Mouse (Mus musculus) left cerebral cortex, adult 9 months (tissue): ENCODE results near the gene Klhl2.

Experiments
- DNase-seq, 2 experiments: peaks; one replicate each; pipeline ENCODE4 v3.0.0; 2022; ENCODE audit warnings: low spot score in 2 of 2

Gene Klhl2

DNA sequence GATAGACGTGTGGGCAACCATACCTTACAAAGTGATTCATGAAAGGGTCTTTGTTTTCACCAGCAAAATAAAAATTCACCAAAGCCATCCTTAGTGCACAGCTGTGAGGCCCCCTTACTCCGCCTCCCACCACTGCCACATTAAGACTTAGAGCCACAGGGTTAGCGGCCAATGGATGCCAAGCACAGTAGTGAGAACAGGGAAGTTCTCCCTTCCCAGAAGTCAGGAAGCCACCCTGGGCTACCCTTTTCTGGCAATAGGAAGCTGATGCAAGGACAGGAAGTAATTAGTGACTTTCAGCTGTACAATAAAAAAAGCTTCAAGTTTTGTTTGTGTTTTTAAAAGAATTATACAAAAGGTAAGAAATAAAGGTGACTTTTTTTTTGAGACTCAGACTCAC lies 18.2 kb downstream of the Klhl2 start:
- no peak for DNase-seq

- DNase-seq: no peak
These were observed 19.9 kb downstream of the Klhl2 start for GRCm38 (mm10) chr8:64829921-64830320.

DNA sequence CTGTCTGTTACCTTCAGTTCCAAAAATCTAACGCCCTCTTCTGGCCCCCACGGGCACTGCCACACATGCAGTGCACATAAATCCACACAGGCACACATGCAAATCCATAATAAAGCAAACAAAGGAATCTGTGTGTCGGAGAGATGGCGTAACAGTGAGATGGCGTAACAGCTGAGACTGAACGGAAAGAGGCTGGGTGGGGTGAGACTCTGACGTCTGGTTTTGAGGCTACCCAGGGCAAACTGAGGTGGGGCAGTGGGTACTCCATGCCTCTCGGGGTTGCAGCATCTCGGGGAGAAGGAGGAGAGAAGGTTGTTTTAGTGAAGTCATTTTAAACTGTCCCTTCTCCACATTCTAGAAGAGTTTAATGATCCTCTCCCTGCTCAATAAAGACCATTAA lies 20.4 kb downstream of the Klhl2 start:
- DNase-seq: no peak

DNA sequence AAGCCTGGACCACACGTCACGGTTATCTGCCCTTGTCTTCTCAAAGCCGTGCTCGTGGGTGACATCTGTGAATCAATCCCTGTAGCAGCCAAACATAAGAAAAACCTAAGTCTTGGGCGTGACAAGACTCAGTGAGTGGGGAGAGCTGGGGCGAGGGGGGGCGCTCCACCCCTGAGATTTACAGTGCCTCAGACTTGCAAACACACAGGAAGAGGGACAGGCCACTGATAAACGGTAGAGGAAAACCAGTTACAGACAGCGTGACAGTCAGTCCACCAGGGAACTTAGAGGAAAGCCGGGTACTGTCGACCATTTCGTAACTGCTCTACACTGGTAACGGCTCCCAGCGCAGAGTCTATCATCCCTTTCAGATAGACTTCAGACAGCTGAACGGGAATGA lies 21.4 kb downstream of the Klhl2 start:
- DNase-seq: no peak

- DNase-seq: no peak
These were observed 22.5 kb downstream of the Klhl2 start for GRCm38 (mm10) chr8:64827356-64827755.

- DNase-seq: no peak
These were observed 23.4 kb downstream of the Klhl2 start for GRCm38 (mm10) chr8:64826461-64826860.

DNA sequence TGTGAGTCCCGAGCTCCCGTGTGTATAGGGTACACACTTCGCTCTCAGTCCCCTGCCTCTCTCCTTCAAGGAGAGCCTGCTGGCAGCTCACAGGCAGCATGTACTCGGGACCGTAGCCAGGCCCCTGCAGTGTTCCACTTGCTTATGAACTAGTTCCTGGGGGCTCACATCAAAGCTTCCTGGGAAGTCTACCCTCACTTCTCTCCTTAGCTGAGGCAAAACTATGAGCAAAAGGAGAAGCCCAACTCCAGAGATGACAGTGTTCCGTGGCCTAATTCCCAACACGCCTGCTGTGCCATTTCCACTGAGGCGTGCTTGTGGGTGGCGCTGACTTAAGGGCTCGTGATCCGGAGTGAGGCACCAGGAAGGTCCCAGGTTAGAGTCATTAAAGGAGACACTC lies 25.9 kb downstream of the Klhl2 start:
- DNase-seq: peak in 1 of 2 experiments; percentile 61

GRCm38 (mm10) chr8:64820940-64821339 lies 28.9 kb downstream of the Klhl2 start:
- no peak for DNase-seq

GRCm38 (mm10) chr8:64811790-64812189 lies 38.0 kb downstream of the Klhl2 start:
- DNase-seq: no peak

GRCm38 (mm10) chr8:64811083-64811482 lies 38.7 kb downstream of the Klhl2 start:
- DNase-seq: no peak

DNA sequence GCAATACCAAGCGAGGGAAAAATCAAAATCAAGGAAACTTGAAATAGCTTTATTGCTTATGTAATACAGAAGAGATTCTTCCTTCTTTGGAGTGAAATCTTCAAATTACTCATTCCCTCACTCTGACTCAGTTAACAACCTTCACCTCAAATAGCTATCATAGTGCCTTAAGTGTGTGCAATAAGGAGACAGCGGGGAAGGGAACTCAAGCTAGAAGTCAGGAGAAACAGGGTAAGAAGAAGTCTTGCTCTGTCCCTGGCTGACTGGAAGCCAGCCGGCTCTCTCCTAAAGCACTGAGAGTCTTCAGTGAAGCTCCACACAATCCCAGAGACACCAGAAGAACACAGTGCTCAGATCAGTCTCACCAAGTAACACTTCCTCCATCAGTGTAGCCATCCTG lies 43.3 kb downstream of the Klhl2 start:
- DNase-seq: no peak

- no peak for DNase-seq
These were observed 44.8 kb downstream of the Klhl2 start for GRCm38 (mm10) chr8:64804971-64805370.

GRCm38 (mm10) chr8:64799306-64799705 lies 50.5 kb downstream of the Klhl2 start:
- DNase-seq: no peak

GRCm38 (mm10) chr8:64798503-64798902 lies 51.3 kb downstream of the Klhl2 start:
- no peak for DNase-seq

DNA sequence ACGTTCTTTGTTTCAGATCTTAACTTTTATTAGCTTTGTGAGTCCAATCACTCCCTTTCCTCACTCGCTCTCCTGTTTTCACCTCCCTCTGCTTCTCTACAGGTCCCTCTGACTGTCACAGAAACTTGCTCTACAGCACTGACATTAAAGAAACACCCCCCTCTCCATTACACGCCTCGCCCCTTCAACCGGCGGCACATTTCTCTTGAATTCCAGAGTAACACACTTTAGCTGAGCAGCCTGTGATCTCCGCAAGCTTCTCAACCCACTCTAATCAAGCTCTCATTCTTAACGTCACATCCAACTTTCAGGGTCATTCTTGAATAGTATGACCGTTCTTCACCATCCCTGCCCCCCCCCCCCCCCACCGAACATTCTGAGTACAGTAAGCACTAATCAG lies 52.1 kb downstream of the Klhl2 start:
- no peak for DNase-seq

DNA sequence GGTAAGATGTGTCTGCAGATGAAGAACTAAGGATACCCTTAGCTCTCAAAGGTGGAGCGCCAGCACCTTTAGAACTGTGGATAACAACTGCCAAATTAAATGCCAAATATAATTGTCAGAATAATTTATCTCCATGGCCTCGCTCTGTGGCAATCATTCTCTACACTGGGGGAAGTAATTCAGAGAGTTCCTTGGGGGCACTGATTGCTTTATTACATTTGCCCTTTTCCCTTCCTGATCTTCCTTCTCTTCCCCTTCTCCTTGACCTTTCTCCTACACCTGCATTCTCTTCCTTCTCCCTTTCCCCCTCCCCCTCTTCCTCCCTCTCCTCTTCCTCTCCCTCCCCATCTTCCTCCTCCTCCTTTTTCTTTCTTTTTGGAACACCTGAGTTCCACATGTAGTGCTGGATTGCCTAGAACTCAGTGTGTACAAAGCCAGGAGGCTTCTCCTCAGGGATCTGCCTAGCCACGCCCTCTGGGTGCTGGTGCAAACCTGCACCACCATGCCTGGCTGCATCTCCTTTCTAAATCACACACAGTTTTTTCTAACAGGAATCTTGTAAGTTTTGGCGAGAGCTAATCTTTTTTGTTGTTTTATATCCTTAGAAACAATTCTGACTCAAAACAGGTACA lies 58.5 kb downstream of the Klhl2 start:
- DNase-seq: no peak

- DNase-seq: no peak
These were observed 59.4 kb downstream of the Klhl2 start for GRCm38 (mm10) chr8:64790418-64790817.

GRCm38 (mm10) chr8:64788715-64789114 lies 61.1 kb downstream of the Klhl2 start:
- peak in 1 of 2 experiments; percentile 42 for DNase-seq

DNA sequence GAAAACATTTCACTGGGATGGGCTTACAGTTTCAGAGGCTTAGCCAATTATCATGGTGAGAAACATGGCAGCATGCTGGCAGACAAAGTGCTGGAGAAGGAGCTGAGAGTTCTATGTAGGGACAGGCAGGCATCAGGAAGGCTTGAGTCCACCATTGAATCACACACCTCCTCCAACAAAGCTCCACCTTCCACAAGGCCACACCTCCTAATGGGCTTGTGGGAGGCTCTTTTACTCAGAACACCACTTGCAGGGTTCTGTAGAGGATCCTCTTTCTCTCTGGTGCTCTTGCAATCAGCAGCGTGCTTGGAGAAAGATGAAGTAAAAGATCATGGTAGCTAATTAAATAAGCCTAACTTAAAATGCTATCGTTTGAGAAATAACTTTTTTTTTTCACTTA lies 63.0 kb downstream of the Klhl2 start:
- no peak for DNase-seq

- DNase-seq: no peak
These were observed 65.6 kb downstream of the Klhl2 start for GRCm38 (mm10) chr8:64784235-64784634.

GRCm38 (mm10) chr8:64781947-64782346 lies 67.9 kb downstream of the Klhl2 start:
- no peak for DNase-seq

DNA sequence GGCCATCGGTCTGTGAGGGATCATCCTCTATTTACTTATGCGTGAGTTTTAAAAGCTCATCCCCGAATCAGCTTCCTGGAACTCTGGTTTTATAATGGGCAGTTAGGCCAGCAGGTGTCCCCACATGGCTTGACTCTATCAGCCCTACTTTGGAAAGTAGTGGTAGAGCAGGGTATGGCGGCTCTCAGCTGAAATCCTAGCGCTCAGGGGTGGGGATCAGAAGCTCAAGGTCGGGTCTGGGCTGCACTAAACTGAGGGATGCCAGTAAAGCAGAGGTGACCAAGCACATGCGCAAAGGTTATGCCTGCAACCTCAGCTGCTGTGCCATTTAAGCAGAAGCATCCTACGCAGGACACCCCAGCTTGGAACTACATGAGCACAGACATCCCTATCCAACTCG lies 71.9 kb downstream of the Klhl2 start:
- DNase-seq: no peak

- DNase-seq: no peak
These were observed 75.7 kb downstream of the Klhl2 start for GRCm38 (mm10) chr8:64774136-64774535.

GRCm38 (mm10) chr8:64770814-64771213 lies 79.0 kb downstream of the Klhl2 start:
- DNase-seq: no peak
